Mouse (Mus musculus): Measurements from ENCODE around the gene Olfr71.

Gene Olfr71

GRCm38 (mm10) chr4:43655656-43656338 lies 54.3 kb downstream of the Olfr71 start:
- no peak for DNase-seq (ENCODE audit: low spot score)
